Mouse (Mus musculus): ENCODE measurements around the gene Ttyh3. TPM values are rescaled to one million over a fixed set of nuclear protein-coding genes. Genes with fewer than 3 reads are reported as not detected.
"Not testable (repeated sequence)": the region's sequence is repeated elsewhere in the genome, so short reads cannot be mapped to it uniquely, and the experiment has no call there.

Ttyh3 gene
- 100 to 1,000 TPM; 202 to 209 TPM for total RNA-seq (2021)
- long read RNA-seq, experiment 1, full-length matches to known transcripts: 108 of 236 reads
- long read RNA-seq, experiment 1, partial matches to known transcripts: 101 of 236 reads
- long read RNA-seq, experiment 1, other reads (novel, unspliced or antisense): 27 of 236 reads
- long read RNA-seq, experiment 2, full-length matches to known transcripts: 56 of 139 reads
- long read RNA-seq, experiment 2, partial matches to known transcripts: 19 of 139 reads
- long read RNA-seq, experiment 2, other reads (novel, unspliced or antisense): 64 of 139 reads

GRCm38 (mm10) chr5:140648519-140649100 is at the start of gene Ttyh3:
TSS of gene Ttyh3 (minus strand) at chr5:140649031.
- no peak for DNase-seq (ENCODE audit: low spot score in 2 of 2)

GRCm38 (mm10) chr5:140695987-140696386 is 47.2 kb upstream of the Ttyh3 start:
- no peak for DNase-seq (ENCODE audit: low spot score in 2 of 2)

- peak; percentile 46 to 47 for DNase-seq (ENCODE audit: low spot score in 2 of 2)
These were observed 39.6 kb upstream of the Ttyh3 start for GRCm38 (mm10) chr5:140688434-140688833.

- DNase-seq (ENCODE audit: low spot score in 2 of 2): peak in 1 of 2 experiments; percentile 44
These were observed 35.7 kb upstream of the Ttyh3 start for GRCm38 (mm10) chr5:140684343-140685148.

GRCm38 (mm10) chr5:140682113-140682512 is 33.3 kb upstream of the Ttyh3 start:
- DNase-seq (ENCODE audit: low spot score in 2 of 2): no peak

- DNase-seq (ENCODE audit: low spot score in 2 of 2): no peak
These were observed 32.1 kb upstream of the Ttyh3 start for GRCm38 (mm10) chr5:140680950-140681349.

GRCm38 (mm10) chr5:140680051-140680450 is 31.2 kb upstream of the Ttyh3 start:
- DNase-seq (ENCODE audit: low spot score in 2 of 2): no peak

- DNase-seq (ENCODE audit: low spot score in 2 of 2): no peak
These were observed 28.3 kb upstream of the Ttyh3 start for GRCm38 (mm10) chr5:140677137-140677536.

GRCm38 (mm10) chr5:140675640-140676039 is 26.8 kb upstream of the Ttyh3 start:
- DNase-seq (ENCODE audit: low spot score in 2 of 2): peak; percentile 34 to 44

- DNase-seq (ENCODE audit: low spot score in 2 of 2): no peak
These were observed 26.2 kb upstream of the Ttyh3 start for GRCm38 (mm10) chr5:140675079-140675478.

GRCm38 (mm10) chr5:140674036-140674435 is 25.2 kb upstream of the Ttyh3 start:
- DNase-seq (ENCODE audit: low spot score in 2 of 2): no peak

- not testable (repeated sequence) for DNase-seq (ENCODE audit: low spot score in 2 of 2)
These were observed 23.8 kb upstream of the Ttyh3 start for GRCm38 (mm10) chr5:140672603-140673002.

GRCm38 (mm10) chr5:140672115-140672514 is 23.3 kb upstream of the Ttyh3 start:
- no peak for DNase-seq (ENCODE audit: low spot score in 2 of 2)

- peak; percentile 48 to 49 for DNase-seq (ENCODE audit: low spot score in 2 of 2)
These were observed 14.9 kb upstream of the Ttyh3 start for GRCm38 (mm10) chr5:140663621-140664180.

- peak in 1 of 2 experiments; percentile 53 for DNase-seq (ENCODE audit: low spot score in 2 of 2)
These were observed 14.1 kb upstream of the Ttyh3 start for GRCm38 (mm10) chr5:140662741-140663592.

GRCm38 (mm10) chr5:140661875-140662643 is 13.2 kb upstream of the Ttyh3 start:
- peak; percentile 47 to 67 for DNase-seq (ENCODE audit: low spot score in 2 of 2)

- DNase-seq (ENCODE audit: low spot score in 2 of 2): no peak
These were observed 12.6 kb upstream of the Ttyh3 start for GRCm38 (mm10) chr5:140661427-140661826.

- no peak for DNase-seq (ENCODE audit: low spot score in 2 of 2)
These were observed 11.6 kb upstream of the Ttyh3 start for GRCm38 (mm10) chr5:140660398-140660797.

- DNase-seq (ENCODE audit: low spot score in 2 of 2): peak; percentile 63 to 83
These were observed 10.9 kb upstream of the Ttyh3 start for GRCm38 (mm10) chr5:140659607-140660272.
